Mouse (Mus musculus): ENCODE results near the gene C2cd5.

DNA sequence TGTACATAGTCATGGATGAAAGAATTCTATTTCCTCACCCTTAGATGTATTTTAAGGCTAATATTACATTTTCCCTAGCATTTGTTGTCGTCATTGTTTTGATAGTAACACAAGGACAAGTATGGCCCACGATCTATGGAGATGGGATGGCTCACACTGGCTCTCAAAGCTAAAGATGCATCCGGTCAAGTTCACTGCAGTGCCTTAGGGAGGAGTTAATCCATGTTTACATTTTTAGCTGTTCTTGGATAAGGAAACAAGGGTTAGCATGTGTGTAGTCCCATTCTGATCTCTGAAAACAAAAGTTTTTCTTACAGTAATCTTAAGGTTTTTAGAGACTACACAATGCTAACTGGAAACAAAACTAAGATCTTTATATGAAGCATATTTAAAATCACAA, 32.3 kb downstream of the C2cd5 start:
- TF ChIP-seq CTCF (IDR thresholded peaks at IDR 0.05; ENCODE audit: low read depth, low read length) (no peak), GATA2 (IDR thresholded peaks at IDR 0.05; ENCODE audit: borderline replicate concordance, low read depth, low read length) (no peak), GATA1 (IDR thresholded peaks at IDR 0.05; ENCODE audit: borderline replicate concordance, low read length) (no peak), POLR2AphosphoS5 (IDR thresholded peaks at IDR 0.05; ENCODE audit: insufficient replicate concordance, low read depth, low read length) (no peak)
